Mouse (Mus musculus) forebrain, embryonic 16.5 days (tissue): ENCODE results near the gene Slfn5. TPM values are rescaled to one million over a fixed set of nuclear protein-coding genes. Genes with fewer than 3 reads are reported as not detected.
"Not testable (repeated sequence)": the region's sequence is repeated elsewhere in the genome, so short reads cannot be mapped to it uniquely, and the experiment has no call there.

Experiments
- ATAC-seq: fragments of 200-750 bp; cut with Nextera tagmentation; 2 replicates; pipeline ENCODE4 v1.8.0; 2017; ENCODE audit warnings: mild to moderate bottlenecking, moderate library complexity
- H3K27ac ChIP-seq: fragments of 300-500 bp; sonication (generic); 2 replicates; pipeline ENCODE4 v1.5.1; 2014; ENCODE audit warnings: low read length, control low read depth
- H3K27me3 ChIP-seq: fragments of 300-500 bp; sonication (generic); replicated peaks from 2 replicates; pipeline ENCODE4 v1.6.1; 2014; ENCODE audit warnings: low read length; ENCODE audit not compliant: control insufficient read depth, insufficient read depth
- H3K36me3 ChIP-seq: fragments of 300-500 bp; sonication (generic); 2 replicates; pipeline ENCODE4 v1.6.1; 2014; ENCODE audit not compliant: control insufficient read depth, insufficient read depth
- H3K4me1 ChIP-seq: fragments of 300-500 bp; sonication (generic); replicated peaks from 2 replicates; pipeline ENCODE4 v1.6.1; 2014; ENCODE audit warnings: low read length; ENCODE audit not compliant: control insufficient read depth, insufficient read depth
- H3K4me2 ChIP-seq: fragments of 300-500 bp; sonication (generic); 2 replicates; pipeline ENCODE4 v1.6.1; 2014; ENCODE audit warnings: mild to moderate bottlenecking, low read length, control low read depth
- H3K4me3 ChIP-seq: fragments of 300-500 bp; sonication (generic); replicated peaks from 2 replicates; pipeline ENCODE4 v1.5.1; 2014; ENCODE audit warnings: mild to moderate bottlenecking, low read length, control low read depth
- H3K9ac ChIP-seq: fragments of 300-500 bp; sonication (generic); replicated peaks from 2 replicates; pipeline ENCODE4 v1.6.1; 2014; ENCODE audit warnings: low read depth, low read length, control low read depth
- H3K9me3 ChIP-seq: fragments of 300-500 bp; sonication (generic); 2 replicates; pipeline ENCODE4 v1.6.1; 2016; ENCODE audit warnings: low read length; ENCODE audit not compliant: control insufficient read depth
- WGBS: fragments of 180-500 bp; shearing (Covaris S2); extraction: QIAGEN DNeasy Blood & Tissue Kit; methylation state at CpG from one replicate; pipeline ENCODE4 v1.1.7; 2014; 5-methylcytosine and 5-hydroxymethylcytosine counted together
- microRNA-seq: library from miRNA; unstranded; fragments of <30 nt; microRNA quantifications from one replicate; pipeline ENCODE4, GENCODE M21; 2017
- polyA plus RNA-seq: library from polyadenylated mRNA; unstranded; fragments of >200 nt; fragmentation: Nextera tagmentation; extraction: Ambion mirVana; gene quantifications from 2 replicates; pipeline ENCODE4 v1.2.1, GENCODE M21; 2015

The Slfn5 gene
- polyA plus RNA-seq, 1 experiment from 2014 or later: 1.8 TPM

- Histone ChIP-seq H3K27me3 (no peaks in the 10 kb centered on the region), H3K36me3 (no peaks in the 10 kb centered on the region), H3K9ac (no peak overlapping the region), H3K4me3 (no peak overlapping the region), H3K27ac (no peak overlapping the region), H3K4me1 (peaks cover 8% of the 10 kb centered on the region), H3K9me3 (no peaks in the 10 kb centered on the region; the same call in 1 of the 2 replicates), H3K4me2 (peak overlapping the region; percentile 11)
- 46% methylated on average over 12 of the region's 12 CpGs for WGBS
- no peak for ATAC-seq
Measured at GRCm38 (mm10) chr11:82989357-82989756, 38.2 kb downstream of the Slfn5 start.

GRCm38 (mm10) chr11:82990612-82991385 lies 39.6 kb downstream of the Slfn5 start:
- ATAC-seq: peak; percentile 36; the same call in 1 of the 2 replicates
- Histone ChIP-seq H3K4me3 (peak overlapping the region; percentile 39), H3K4me2 (peak overlapping the region; percentile 70), H3K9ac (peak overlapping the region; percentile 44)
- not testable (repeated sequence) for H3K4me1 ChIP-seq, H3K27ac ChIP-seq, H3K9me3 ChIP-seq, H3K36me3 ChIP-seq, H3K27me3 ChIP-seq
- 17% methylated on average over 19 of the region's 19 CpGs for WGBS

- H3K27me3 ChIP-seq: no peaks in the 10 kb centered on the region
- peak within 1 kb of the TSS; percentile 39 for H3K4me3 ChIP-seq
- no peak for ATAC-seq
- no peaks in the 10 kb centered on the region for H3K36me3 ChIP-seq
- H3K27ac ChIP-seq: no peak within 1 kb of the TSS
- H3K9ac ChIP-seq: peak within 1 kb of the TSS; percentile 44
- no peaks in the 10 kb centered on the region for H3K9me3 ChIP-seq
- peaks cover 8% of the 10 kb centered on the region for H3K4me1 ChIP-seq
- peak within 1 kb of the TSS; percentile 70 for H3K4me2 ChIP-seq
- 5% methylated on average over 14 of the region's 14 CpGs for WGBS
Measured at GRCm38 (mm10) chr11:82991469-82992166, 40.5 kb downstream of the Slfn5 start, which contains the start of gene Slfn9. Slfn9 (minus strand) TSS chr11:82991830.

GRCm38 (mm10) chr11:83013356-83013755 lies 62.2 kb downstream of the Slfn5 start:
- no peak overlapping the region for H3K27ac ChIP-seq
- no peak overlapping the region for H3K9ac ChIP-seq
- no peaks in the 10 kb centered on the region for H3K9me3 ChIP-seq
- H3K27me3 ChIP-seq: no peaks in the 10 kb centered on the region
- H3K4me2 ChIP-seq: no peak overlapping the region
- no peaks in the 10 kb centered on the region for H3K4me1 ChIP-seq
- ATAC-seq: no peak
- H3K4me3 ChIP-seq: no peak overlapping the region
- 88% methylated on average over 1 of the region's 1 CpGs for WGBS
- no peaks in the 10 kb centered on the region for H3K36me3 ChIP-seq

Small RNA genes within 50 kb of the gene (microRNA-seq; reads per million reads assigned to microRNA genes)
- gene Mir7679: not detected

Other genes starting within 250 kb of the Slfn5 start
- 0.30 and 0.39 TPM in 2 replicates for gene Cct6b, start 187.0 kb upstream of the Slfn5 start, polyA plus RNA-seq
- 33.5 and 35.9 TPM in 2 replicates for gene Zfp830, start 187.0 kb upstream of the Slfn5 start, polyA plus RNA-seq
- 33.4 and 34.0 TPM in 2 replicates for gene Lig3, start 170.2 kb upstream of the Slfn5 start, polyA plus RNA-seq
- 8.8 and 9.3 TPM in 2 replicates for gene Rffl, start 80.1 kb upstream of the Slfn5 start, polyA plus RNA-seq
- 13.5 and 15.2 TPM in 2 replicates for gene Rad51d, start 60.7 kb upstream of the Slfn5 start, polyA plus RNA-seq
- gene Fndc8, start 59.2 kb upstream of the Slfn5 start, polyA plus RNA-seq: 0.43 and 1.1 TPM in 2 replicates
- gene Nle1, start 42.9 kb upstream of the Slfn5 start, polyA plus RNA-seq: 33.3 and 39.7 TPM in 2 replicates
- 0.96 and 1.6 TPM in 2 replicates for gene Unc45b, start 40.8 kb upstream of the Slfn5 start, polyA plus RNA-seq
- 5.7 and 6.5 TPM in 2 replicates for gene Slfn9, start 40.5 kb downstream of the Slfn5 start, polyA plus RNA-seq
- 0.11 and 0.26 TPM in 2 replicates for gene Slfn8, start 69.5 kb downstream of the Slfn5 start, polyA plus RNA-seq
- 0.73 and 1.1 TPM in 2 replicates for gene Slfn2, start 113.8 kb downstream of the Slfn5 start, polyA plus RNA-seq
- gene Slfn1, start 165.5 kb downstream of the Slfn5 start, polyA plus RNA-seq: not detected in 2 replicates
- gene Slfn4, start 223.8 kb downstream of the Slfn5 start, polyA plus RNA-seq: not detected in 2 replicates
- gene Slfn3, start 240.0 kb downstream of the Slfn5 start, polyA plus RNA-seq: 0.15 and 0.26 TPM in 2 replicates